Mouse (Mus musculus): ENCODE data around the gene Sprr2h.

GRCm38 (mm10) chr3:92432282-92432681 is 46.8 kb downstream of the Sprr2h start, which contains the start of gene Sprr2k:
- TF ChIP-seq POLR2A (IDR thresholded peaks at IDR 0.05; ENCODE audit: borderline replicate concordance, extremely low read depth, low read depth, low read length) (no peak), CTCF (IDR thresholded peaks at IDR 0.05; ENCODE audit: insufficient read depth, low read length) (no peak)
